Mouse (Mus musculus): ENCODE measurements at regions not wholly inside any gene's neighbourhood (a gene's known extent, or its start where the extent isn't known, plus 50 kb on each side); places are given as distances from the start of the nearest gene placed in this dataset.

DNA sequence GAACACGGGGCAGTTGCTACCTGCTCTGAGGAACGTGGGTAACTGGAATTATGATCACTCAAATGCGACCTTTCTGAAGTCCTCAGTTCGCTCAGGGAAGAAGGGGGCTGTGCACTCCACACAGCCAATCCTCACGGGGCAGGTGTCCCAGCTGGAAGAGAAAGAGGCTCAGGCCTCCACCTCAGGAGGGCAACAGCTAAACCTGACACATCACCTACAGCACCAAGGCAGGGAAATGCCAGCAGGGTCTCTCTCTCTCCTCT is 92.7 kb upstream of the S1pr3 start:
- TF ChIP-seq CTCF (IDR thresholded peaks at IDR 0.05) = no peak
- no peak for TF ChIP-seq POLR2A (IDR thresholded peaks at IDR 0.05; ENCODE audit: insufficient read depth, low read depth, low read length)

Data from heart, adult 2 months (tissue).